Comparison of ENCODE assay signal across 8 mouse cellular contexts in the genomic region with DNA sequence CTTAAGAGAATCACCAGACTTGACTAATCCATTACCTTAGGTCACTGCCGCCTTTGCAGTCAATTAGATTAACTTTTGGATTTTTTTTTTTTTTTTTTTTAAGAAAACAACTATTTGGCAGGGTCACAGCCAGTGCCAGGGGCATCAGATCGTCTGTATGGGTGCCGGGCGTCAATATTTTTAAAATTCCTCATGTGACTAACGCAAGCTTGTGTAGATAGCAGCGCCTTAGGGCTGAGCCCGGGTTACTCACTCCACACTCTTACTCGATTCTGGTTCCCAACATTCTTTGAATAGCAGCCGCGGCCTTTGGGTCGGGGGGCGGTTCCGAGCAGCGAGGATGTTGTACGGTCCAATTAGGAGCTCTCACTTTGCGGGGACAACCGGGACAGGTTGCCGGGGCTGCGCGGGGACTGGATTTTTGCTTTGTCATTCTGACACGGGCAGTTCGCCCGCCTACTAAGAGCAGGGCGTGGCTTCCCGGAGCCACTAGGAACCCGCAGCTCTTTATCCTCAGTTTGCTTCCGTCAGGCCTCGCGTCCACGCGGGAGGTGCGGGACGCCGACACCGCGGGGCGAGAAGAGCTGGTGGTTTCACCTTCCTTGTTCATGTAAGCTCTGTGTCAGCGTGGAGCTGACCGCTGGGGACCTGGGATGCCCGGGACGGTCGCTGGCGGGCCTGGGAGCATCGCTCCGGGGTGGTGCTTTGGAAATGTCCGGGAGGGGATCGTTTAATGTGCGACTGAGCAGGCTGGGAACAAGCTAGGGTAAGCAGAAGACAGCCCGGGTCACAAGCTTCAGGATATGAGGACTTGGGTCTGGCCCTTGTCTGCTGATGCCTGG. TPM values are rescaled to one million over a fixed set of nuclear protein-coding genes. Genes with fewer than 3 reads are reported as not detected.
DNase-seq lines count a peak whose midpoint lies in the region; ATAC-seq lines count a peak whose summit lies in the region.

No protein-coding gene starts in this region.

- peaks cover 11% of the 10 kb centered on the region for H3K36me3 ChIP-seq in heart, embryonic 13.5 days
- H3K36me3 ChIP-seq in liver, embryonic 12.5 days, result peaks cover 23% of the 10 kb centered on the region
- 0 out of 2 replicates have a peak, but pooled peaks cover 2% of the 10 kb centered on the region for H3K36me3 ChIP-seq in stomach, embryonic 15.5 days

- peaks cover 37% of the 10 kb centered on the region for H3K4me1 ChIP-seq in heart, embryonic 13.5 days
- H3K4me1 ChIP-seq in liver, embryonic 12.5 days, result peaks cover 50% of the 10 kb centered on the region
- peaks cover 6% of the 10 kb centered on the region for H3K4me1 ChIP-seq in stomach, embryonic 15.5 days

- H3K9ac ChIP-seq in heart, embryonic 13.5 days, result peak overlapping the region; percentile 92
- H3K9ac ChIP-seq in liver, embryonic 12.5 days, result peak overlapping the region; percentile 89
- peak overlapping the region; percentile 66 for H3K9ac ChIP-seq in stomach, embryonic 15.5 days

- peak; percentile 93 for DNase-seq in CD4-positive helper T cell, adult 2 months (ENCODE audit: low read depth, low spot score)
- DNase-seq in brain, embryonic 18.5 days (ENCODE audit: low read depth, low spot score), result peak; percentile 66
- peak; percentile 94 for DNase-seq in kidney, postnatal 10 days
- peak; percentile 76 to 78 for DNase-seq in natural killer cell, adult 2 months (ENCODE audit: low spot score in 2 of 2)

- peak overlapping the region; percentile 77 for H3K4me2 ChIP-seq in heart, embryonic 13.5 days
- H3K4me2 ChIP-seq in liver, embryonic 12.5 days, result peak overlapping the region; percentile 76
- H3K4me2 ChIP-seq in stomach, embryonic 15.5 days, result peak overlapping the region; percentile 81

- peak overlapping the region; percentile 77 for H3K4me3 ChIP-seq in heart, embryonic 13.5 days
- H3K4me3 ChIP-seq in liver, embryonic 12.5 days, result peak overlapping the region; percentile 70
- H3K4me3 ChIP-seq in stomach, embryonic 15.5 days (replicated peaks), result peak overlapping the region; percentile 70

- peak overlapping the region; percentile 97 for H3K27ac ChIP-seq in heart, embryonic 13.5 days (replicated peaks)
- H3K27ac ChIP-seq in liver, embryonic 12.5 days, result peak overlapping the region; percentile 88
- H3K27ac ChIP-seq in stomach, embryonic 15.5 days, result peak overlapping the region; percentile 96

- H3K9me3 ChIP-seq in heart, embryonic 13.5 days, result no peaks in the 10 kb centered on the region
- no peaks in the 10 kb centered on the region for H3K9me3 ChIP-seq in liver, embryonic 12.5 days (replicated peaks)
- H3K9me3 ChIP-seq in stomach, embryonic 15.5 days, result no peaks in the 10 kb centered on the region

- ATAC-seq in erythroid progenitor cell, adult 5-6 weeks (replicated peaks; ENCODE audit: low FRiP score, poor library complexity, severe bottlenecking), result peak; percentile 86
- peak; percentile 84 for ATAC-seq in heart, embryonic 13.5 days (ENCODE audit: extremely low read depth, insufficient number of reproducible peaks, low FRiP score, low TSS enrichment)
- peak; percentile 88 for ATAC-seq in liver, embryonic 12.5 days
- peak; percentile 88 for ATAC-seq in stomach, embryonic 15.5 days (ENCODE audit: insufficient read depth, low FRiP score, low read depth)

- no peaks in the 10 kb centered on the region for H3K27me3 ChIP-seq in heart, embryonic 13.5 days (replicated peaks)
- H3K27me3 ChIP-seq in liver, embryonic 12.5 days (replicated peaks), result no peaks in the 10 kb centered on the region
- H3K27me3 ChIP-seq in stomach, embryonic 15.5 days (replicated peaks), result no peaks in the 10 kb centered on the region

- WGBS in heart, embryonic 13.5 days, result under 1% methylated on average over 49 of the region's 49 CpGs
- under 1% methylated on average over 49 of the region's 49 CpGs for WGBS in liver, embryonic 12.5 days (ENCODE audit: insufficient replicate concordance)
- under 1% methylated on average over 49 of the region's 49 CpGs for WGBS in stomach, embryonic 15.5 days

RNA-seq across cellular contexts. Expression of gene Eid3, which starts 7.5 kb away (rescaled TPM):
- total RNA-seq in erythroid progenitor cell, adult 5-6 weeks (2015; ENCODE audit: low replicate concordance), result 4.2 TPM in 1 of 2 replicates, not detected in the other
- 6.6 and 9.4 TPM in 2 replicates for total RNA-seq in erythroid progenitor cell, adult 5-6 weeks (2017; ENCODE audit: low replicate concordance)
- polyA plus RNA-seq in heart, embryonic 13.5 days (2015; fragmentation: Nextera tagmentation; extraction: Ambion mirVana), result 0.22 and 0.36 TPM in 2 replicates
- polyA plus RNA-seq in liver, embryonic 12.5 days (2016; fragmentation: Nextera tagmentation; extraction: Ambion mirVana), result 0.19 and 0.39 TPM in 2 replicates
- polyA plus RNA-seq in stomach, embryonic 15.5 days (2015; fragmentation: Nextera tagmentation; extraction: Ambion mirVana), result 0.23 and 0.65 TPM in 2 replicates

RNA-seq across cellular contexts. Expression of gene Txnrd1, which starts 25.2 kb away (rescaled TPM):
- total RNA-seq in erythroid progenitor cell, adult 5-6 weeks (2015; ENCODE audit: low replicate concordance), result 26.7 and 38.1 TPM in 2 replicates
- total RNA-seq in erythroid progenitor cell, adult 5-6 weeks (2017; ENCODE audit: low replicate concordance), result 38.2 and 56.8 TPM in 2 replicates
- polyA plus RNA-seq in heart, embryonic 13.5 days (2015; fragmentation: Nextera tagmentation; extraction: Ambion mirVana), result 64.9 and 65.3 TPM in 2 replicates
- 106 and 108 TPM in 2 replicates for polyA plus RNA-seq in liver, embryonic 12.5 days (2016; fragmentation: Nextera tagmentation; extraction: Ambion mirVana)
- 82.5 and 102 TPM in 2 replicates for polyA plus RNA-seq in stomach, embryonic 15.5 days (2015; fragmentation: Nextera tagmentation; extraction: Ambion mirVana)

Comparison
In these comparisons a context has a peak if more than half of its experiments do, and no peak if none do; other contexts are left out.
1. Peak in every context shown above with its lines: DNase-seq, ATAC-seq, H3K4me3 ChIP-seq and H3K27ac ChIP-seq.